Mouse (Mus musculus) hindbrain, embryonic 16.5 days (tissue): Measurements from ENCODE around the gene Gm10413. TPM values are rescaled to one million over a fixed set of nuclear protein-coding genes. Genes with fewer than 3 reads are reported as not detected.
"Not testable (repeated sequence)": the region's sequence is repeated elsewhere in the genome, so short reads cannot be mapped to it uniquely, and the experiment has no call there.

Experiments used
- ATAC-seq: fragments of 200-750 bp; cut with Nextera tagmentation; 2 replicates; pipeline ENCODE4 v1.8.0; 2017; ENCODE audit warnings: moderate TSS enrichment, moderate library complexity
- H3K27ac ChIP-seq: fragments of 300-500 bp; sonication (generic); 2 replicates; pipeline ENCODE4 v1.5.1; 2014; ENCODE audit warnings: low read depth, mild to moderate bottlenecking, control low read depth, low read length, moderate library complexity
- H3K27me3 ChIP-seq: fragments of 300-500 bp; sonication (generic); replicated peaks from 2 replicates; pipeline ENCODE4 v1.6.1; 2014; ENCODE audit warnings: low read length; ENCODE audit not compliant: control insufficient read depth, insufficient read depth
- H3K36me3 ChIP-seq: fragments of 300-500 bp; sonication (generic); 2 replicates; pipeline ENCODE4 v1.6.1; 2014; ENCODE audit warnings: mild to moderate bottlenecking, low read length, moderate library complexity, mixed read lengths; ENCODE audit not compliant: control insufficient read depth, insufficient read depth
- H3K4me1 ChIP-seq: fragments of 300-500 bp; sonication (generic); 2 replicates; pipeline ENCODE4 v1.6.1; 2014; ENCODE audit warnings: low read depth, low read length; ENCODE audit not compliant: control insufficient read depth, insufficient read depth
- H3K4me2 ChIP-seq: fragments of 300-500 bp; sonication (generic); 2 replicates; pipeline ENCODE4 v1.6.1; 2014; ENCODE audit warnings: mild to moderate bottlenecking, low read length, control low read depth, moderate library complexity
- H3K4me3 ChIP-seq: fragments of 300-500 bp; sonication (generic); 2 replicates; pipeline ENCODE4 v1.5.1; 2014; ENCODE audit warnings: mild to moderate bottlenecking, low read length, control low read depth, moderate library complexity
- H3K9ac ChIP-seq: fragments of 300-500 bp; sonication (generic); 2 replicates; pipeline ENCODE4 v1.6.1; 2014; ENCODE audit warnings: low read depth, mild to moderate bottlenecking, control low read depth, low read length, moderate library complexity
- H3K9me3 ChIP-seq: fragments of 300-500 bp; sonication (generic); 2 replicates; pipeline ENCODE4 v1.6.1; 2014; ENCODE audit warnings: mild to moderate bottlenecking, low read length, moderate library complexity; ENCODE audit not compliant: control insufficient read depth
- whole genome bisulfite sequencing: fragments of 180-500 bp; shearing (Covaris S2); extraction: QIAGEN DNeasy Blood & Tissue Kit; methylation state at CpG from one replicate; pipeline ENCODE4 v1.1.7; 2014; 5-methylcytosine and 5-hydroxymethylcytosine counted together
- polyA plus RNA-seq: library from polyadenylated mRNA; unstranded; fragments of >200 nt; fragmentation: Nextera tagmentation; extraction: Ambion mirVana; gene quantifications from 2 replicates; pipeline ENCODE4 v1.2.1, GENCODE M21; 2015

Gene Gm10413
- not detected in 2 replicates for polyA plus RNA-seq

GRCm38 (mm10) chr14:3394793-3395192, at the start of gene Gm10413:
Gm10413 (plus strand) TSS chr14:3395093.
- not testable (repeated sequence) for H3K36me3 ChIP-seq, H3K4me2 ChIP-seq, H3K27me3 ChIP-seq, ATAC-seq, H3K27ac ChIP-seq, H3K9ac ChIP-seq, H3K9me3 ChIP-seq, H3K4me3 ChIP-seq, H3K4me1 ChIP-seq
- whole genome bisulfite sequencing, result no CpG with 5 or more reads among the region's 2 CpGs

GRCm38 (mm10) chr14:3412314-3412713, 17.4 kb downstream of the Gm10413 start, which contains the start of gene Gm10409:
Gm10409 (plus strand) TSS chr14:3412614.
- H3K27me3 ChIP-seq, H3K4me3 ChIP-seq, H3K27ac ChIP-seq, H3K4me2 ChIP-seq, H3K4me1 ChIP-seq, H3K9ac ChIP-seq, H3K9me3 ChIP-seq, ATAC-seq, H3K36me3 ChIP-seq: not testable (repeated sequence)
- WGBS, result no CpG with 5 or more reads among the region's 32 CpGs

GRCm38 (mm10) chr14:3427803-3428202, 32.9 kb downstream of the Gm10413 start, which contains the start of gene Gm3005:
Gm3005 (plus strand) TSS chr14:3428103.
- H3K4me2 ChIP-seq, H3K36me3 ChIP-seq, H3K4me3 ChIP-seq, ATAC-seq, H3K27ac ChIP-seq, H3K9ac ChIP-seq, H3K4me1 ChIP-seq, H3K27me3 ChIP-seq, H3K9me3 ChIP-seq: not testable (repeated sequence)
- no CpG with 5 or more reads among the region's 2 CpGs for WGBS

- ATAC-seq, H3K27ac ChIP-seq, H3K36me3 ChIP-seq, H3K9ac ChIP-seq, H3K4me3 ChIP-seq, H3K9me3 ChIP-seq, H3K27me3 ChIP-seq, H3K4me1 ChIP-seq, H3K4me2 ChIP-seq: not testable (repeated sequence)
- no CpG with 5 or more reads among the region's 3 CpGs for WGBS
Observed at GRCm38 (mm10) chr14:3449079-3449478, 54.2 kb downstream of the Gm10413 start, which contains the start of gene Gm10408. Gm10408 (plus strand) TSS chr14:3449379.

Other genes starting within 250 kb of the Gm10413 start
- gene Gm5795, start 206.8 kb upstream of the Gm10413 start, polyA plus RNA-seq, result 0.21 and 0.26 TPM in 2 replicates
- 35.8 and 39.9 TPM in 2 replicates for gene D830030K20Rik, start 186.6 kb upstream of the Gm10413 start, polyA plus RNA-seq
- 0.21 TPM in 1 of 2 replicates, not detected in the other for gene Gm2956, start 62.5 kb upstream of the Gm10413 start, polyA plus RNA-seq
- gene Gm10409, start 17.5 kb downstream of the Gm10413 start, polyA plus RNA-seq, result 19.9 and 23.2 TPM in 2 replicates
- gene Gm3005, start 33.0 kb downstream of the Gm10413 start, polyA plus RNA-seq, result 11.2 and 13.9 TPM in 2 replicates
- gene Gm10408, start 54.3 kb downstream of the Gm10413 start, polyA plus RNA-seq, result 0.12 TPM in 1 of 2 replicates, not detected in the other
- not detected in 2 replicates for gene Gm3012, start 239.4 kb downstream of the Gm10413 start, polyA plus RNA-seq